Mouse (Mus musculus) monocyte, adult 2 months (primary cell): Measurements from ENCODE around the gene Sass6.
"Not testable (repeated sequence)": the region's sequence is repeated elsewhere in the genome, so short reads cannot be mapped to it uniquely, and the experiment has no call there.

Experiments
- DNase-seq, 2 experiments: peaks; one replicate each; pipeline ENCODE4 v3.0.0; 2022; ENCODE audit warnings: low spot score in 2 of 2, low read depth in 1 of 2

Gene Sass6

DNA sequence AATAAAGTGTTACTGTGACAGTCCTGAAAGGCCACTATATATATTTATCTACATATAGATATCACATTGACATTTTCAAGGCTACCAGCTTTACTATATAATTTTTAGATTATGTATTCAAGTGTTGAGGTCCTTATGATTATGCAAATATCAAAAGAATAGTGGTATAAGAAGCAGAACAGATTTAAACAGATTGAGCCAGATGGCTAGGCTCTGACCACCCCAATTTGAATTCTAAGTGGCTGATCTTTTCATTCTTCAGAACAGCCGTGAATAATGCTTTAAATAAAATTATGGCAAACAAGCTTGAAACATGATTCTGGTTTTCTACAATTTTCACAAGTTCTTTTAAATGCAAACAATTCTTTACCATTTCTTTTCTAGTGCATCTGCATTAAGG lies 36.7 kb downstream of the Sass6 start:
- no peak for DNase-seq

DNA sequence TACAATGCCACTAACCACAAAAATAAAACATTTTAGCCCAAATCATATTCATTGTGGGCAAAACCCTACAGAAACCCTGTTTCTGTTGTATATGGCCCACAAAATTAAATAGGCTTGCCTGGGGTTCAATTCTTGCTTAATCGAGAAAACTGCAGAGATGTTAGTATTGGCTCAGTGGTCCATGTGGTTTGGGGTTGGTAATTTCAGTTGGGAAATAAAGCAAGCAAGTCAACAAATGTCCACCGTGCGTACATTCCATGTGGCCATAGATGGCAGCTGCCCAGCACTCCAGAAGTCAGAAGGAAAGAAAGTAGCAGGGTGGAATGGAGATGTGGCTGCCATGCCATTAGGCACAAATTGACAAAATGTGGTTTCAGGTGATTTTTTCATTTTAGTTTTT lies 38.2 kb downstream of the Sass6 start:
- DNase-seq = no peak

DNA sequence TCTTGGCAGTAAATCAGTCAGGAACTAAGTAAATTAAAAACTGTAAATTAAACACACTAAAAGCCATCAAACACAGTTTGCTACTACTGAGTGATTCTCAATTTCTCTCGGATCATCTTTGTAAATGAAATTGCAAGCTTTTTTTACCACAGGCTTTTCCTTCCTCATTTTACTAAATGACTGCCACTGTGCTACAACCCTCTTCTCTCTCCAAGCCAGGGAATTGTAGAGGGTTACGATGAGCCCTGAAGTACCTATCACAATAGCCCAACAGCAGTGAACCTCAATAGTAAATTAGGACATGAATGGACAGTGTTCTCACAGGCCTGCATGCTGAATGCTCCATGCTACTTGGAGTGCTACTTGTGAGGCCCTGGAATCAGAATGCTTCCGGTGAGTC lies 39.3 kb downstream of the Sass6 start:
- no peak for DNase-seq

GRCm38 (mm10) chr3:116634853-116635252 lies 40.1 kb downstream of the Sass6 start:
- no peak for DNase-seq

- no peak for DNase-seq
These were observed 41.0 kb downstream of the Sass6 start for GRCm38 (mm10) chr3:116635799-116636198.

- no peak for DNase-seq
These were observed 43.1 kb downstream of the Sass6 start for GRCm38 (mm10) chr3:116637693-116638476.

GRCm38 (mm10) chr3:116638572-116638971 lies 43.8 kb downstream of the Sass6 start:
- no peak for DNase-seq

DNA sequence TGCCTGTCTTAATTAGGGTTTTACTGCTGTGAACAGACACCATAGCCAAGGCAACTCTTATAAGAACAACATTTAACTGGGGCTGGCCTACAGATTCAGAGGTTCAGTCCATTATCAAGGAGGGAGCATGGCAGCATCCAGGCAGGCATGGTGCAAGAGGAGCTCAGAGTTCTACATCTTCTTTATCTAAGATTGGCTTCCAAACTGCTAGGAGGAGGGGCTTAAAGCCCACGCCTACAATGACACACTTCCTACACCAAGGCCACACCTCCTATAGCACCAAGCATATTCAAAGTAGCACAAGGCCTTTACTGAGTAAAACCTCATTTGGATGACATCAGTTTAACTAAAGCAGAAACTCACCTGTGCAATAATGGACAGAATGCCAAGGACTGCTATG lies 45.2 kb downstream of the Sass6 start:
- DNase-seq = no peak

DNA sequence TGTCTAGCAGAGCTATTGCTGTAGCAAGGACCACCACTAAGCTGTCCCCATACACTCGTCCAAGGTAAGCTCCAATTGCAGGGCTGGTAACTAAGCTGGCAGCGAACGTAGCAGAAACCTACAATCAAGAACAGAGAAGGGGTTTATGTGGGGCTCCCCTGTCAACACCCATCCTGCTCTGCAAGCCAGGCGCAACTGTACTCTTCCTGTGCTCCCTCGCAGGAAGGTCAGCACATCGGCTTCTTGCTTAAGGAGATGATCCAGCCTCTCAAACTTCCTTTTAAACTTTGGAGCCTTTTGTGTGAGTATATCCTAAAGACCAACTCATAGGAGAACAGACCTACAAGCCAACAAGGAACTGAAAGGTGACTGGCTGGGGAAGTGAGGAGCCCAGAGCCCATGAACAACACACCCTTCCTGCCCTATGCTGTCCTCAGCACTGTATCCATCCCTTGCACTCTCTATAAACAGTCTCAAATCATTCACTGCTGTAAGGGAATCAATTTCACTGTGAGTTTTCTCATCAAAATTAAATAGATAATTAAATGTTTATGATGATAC lies 47.1 kb downstream of the Sass6 start:
- no peak for DNase-seq

- no peak for DNase-seq
These were observed 47.6 kb downstream of the Sass6 start for GRCm38 (mm10) chr3:116642373-116642772.

GRCm38 (mm10) chr3:116646387-116646786 lies 51.6 kb downstream of the Sass6 start:
- DNase-seq = no peak

DNA sequence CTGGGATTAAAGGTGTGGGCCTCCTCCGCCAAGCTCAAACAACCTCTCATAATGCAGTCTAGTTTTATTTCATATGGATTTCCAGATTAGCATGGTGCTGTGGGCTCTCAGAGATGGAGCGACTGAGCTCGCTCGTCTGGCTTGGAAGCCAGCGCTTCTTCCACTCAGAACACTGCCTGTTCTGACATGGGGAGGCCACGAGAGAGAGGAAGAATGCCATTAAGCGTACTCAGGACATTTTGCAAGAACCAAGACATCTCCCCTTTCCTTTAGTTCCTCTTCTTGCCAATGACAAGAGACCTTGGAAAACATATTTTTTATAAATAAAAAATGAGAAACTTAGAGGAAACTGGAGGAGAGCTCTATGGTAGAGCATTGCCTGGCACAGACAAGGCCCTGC lies 54.0 kb downstream of the Sass6 start:
- DNase-seq = no peak

- no peak for DNase-seq
These were observed 55.9 kb downstream of the Sass6 start for GRCm38 (mm10) chr3:116650698-116651097.

GRCm38 (mm10) chr3:116652033-116652446 lies 57.3 kb downstream of the Sass6 start:
- no peak for DNase-seq

DNA sequence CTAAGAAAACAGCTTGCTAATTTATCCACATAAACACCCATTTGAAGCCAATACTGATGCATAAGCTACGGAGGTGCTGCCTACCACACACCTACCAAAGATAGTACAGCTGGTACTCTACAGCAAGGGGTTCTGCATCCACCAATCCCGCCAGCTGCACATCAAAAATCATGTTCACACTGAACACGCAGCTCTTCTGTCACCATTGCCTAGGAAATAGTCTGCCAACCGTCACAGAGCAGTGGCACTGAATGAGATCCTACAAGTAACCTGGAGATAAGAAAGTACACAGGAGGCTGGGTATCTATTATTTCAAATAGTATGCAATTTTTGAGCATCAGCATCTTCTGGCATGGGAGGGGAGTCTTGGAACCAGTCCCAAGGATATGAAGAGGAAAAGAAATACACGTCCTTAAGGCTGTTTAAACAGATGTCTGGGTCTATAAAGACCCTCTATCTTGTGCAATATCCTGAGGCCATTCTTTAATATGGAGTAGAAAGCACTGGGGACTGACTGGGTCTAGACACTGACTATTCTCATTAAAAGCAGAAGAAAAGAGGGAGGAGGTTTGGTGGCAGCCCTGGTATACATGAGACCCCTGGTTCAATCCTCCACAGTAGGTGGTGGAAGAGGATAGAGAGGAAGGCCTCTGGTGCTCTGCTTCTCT lies 58.6 kb downstream of the Sass6 start:
- DNase-seq = no peak

DNA sequence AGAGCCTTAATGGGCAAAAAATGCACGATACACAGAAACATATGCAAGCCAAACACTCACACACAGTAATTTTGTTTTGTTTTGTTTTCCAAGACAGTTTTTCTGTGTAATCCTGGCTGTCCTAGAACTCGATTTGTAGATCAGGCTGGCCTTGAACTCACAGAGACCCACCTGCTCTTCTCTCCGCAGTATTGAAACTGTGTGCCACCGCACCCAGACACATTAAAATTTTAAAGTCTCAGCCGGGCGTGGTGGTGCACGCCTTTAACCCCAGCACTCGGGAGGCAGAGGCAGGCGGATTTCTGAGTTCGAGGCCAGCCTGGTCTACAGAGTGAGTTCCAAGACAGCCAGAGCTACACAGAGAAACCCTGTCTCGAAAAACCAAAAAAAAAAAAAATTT lies 59.3 kb downstream of the Sass6 start:
- not testable (repeated sequence) for DNase-seq

DNA sequence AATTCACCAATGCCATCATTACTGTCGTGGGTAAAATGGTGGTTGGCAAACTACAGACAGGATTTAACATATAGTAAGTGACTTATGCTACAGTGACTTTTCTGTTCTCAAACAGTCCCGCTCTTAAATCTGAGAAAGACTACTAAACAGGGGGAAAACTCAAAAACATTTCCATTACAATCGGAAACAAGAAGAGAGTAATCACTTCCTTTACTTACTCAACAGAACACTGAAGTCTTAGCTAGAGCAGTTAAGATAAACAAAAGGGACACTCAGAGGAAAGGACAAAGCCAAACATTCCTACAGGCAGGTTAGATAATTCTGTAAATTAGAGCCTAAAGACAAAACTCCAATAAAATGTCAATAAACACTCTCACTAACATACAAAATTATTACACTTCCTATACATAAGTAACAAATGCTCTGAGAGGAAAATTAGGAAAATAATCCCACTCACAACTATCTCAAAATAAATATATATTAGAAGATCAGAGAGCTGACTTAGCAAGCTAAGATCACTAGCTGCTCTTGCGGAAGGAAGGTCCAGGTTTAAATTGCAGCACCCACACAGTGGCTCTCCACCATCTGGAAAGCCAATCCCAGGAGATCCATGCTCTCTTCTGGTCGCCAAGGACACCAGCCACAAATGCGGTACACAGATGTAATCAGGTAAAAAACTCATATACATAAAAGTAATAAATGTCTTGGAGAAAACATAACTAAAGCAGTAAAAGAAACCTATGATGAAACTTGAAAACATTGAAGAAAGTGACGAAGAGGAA lies 61.6 kb downstream of the Sass6 start:
- DNase-seq = no peak

DNA sequence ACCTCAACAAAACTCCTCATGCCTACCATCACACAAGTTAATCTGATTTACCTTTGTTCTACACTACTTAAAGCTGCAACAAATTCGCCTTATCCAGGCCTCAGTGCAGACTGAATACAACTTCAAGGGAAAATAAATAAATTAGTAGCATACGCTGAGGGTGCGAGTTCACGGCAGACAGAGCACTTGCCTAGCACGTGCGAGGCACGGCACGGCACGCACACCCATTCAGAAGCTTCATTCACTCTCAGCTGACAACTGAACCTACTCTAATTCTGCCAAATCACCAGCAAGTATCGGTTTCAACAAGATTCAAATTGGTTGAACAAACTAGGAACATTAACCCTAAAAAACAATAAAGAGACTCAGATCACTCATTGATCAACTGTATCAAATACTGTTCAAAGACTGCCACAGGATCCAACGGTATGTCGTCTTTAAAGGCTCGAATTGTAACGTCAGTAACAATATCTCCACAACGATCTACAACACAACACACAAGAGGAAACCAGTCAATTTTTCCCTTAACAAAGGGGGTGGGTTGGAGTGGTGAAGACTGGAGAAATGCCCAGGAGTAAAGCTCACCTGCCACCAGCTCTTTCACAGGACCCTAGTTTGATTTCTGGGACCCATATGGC lies 64.3 kb downstream of the Sass6 start:
- DNase-seq = no peak

- DNase-seq = no peak
These were observed 65.2 kb downstream of the Sass6 start for GRCm38 (mm10) chr3:116659856-116660430.

DNA sequence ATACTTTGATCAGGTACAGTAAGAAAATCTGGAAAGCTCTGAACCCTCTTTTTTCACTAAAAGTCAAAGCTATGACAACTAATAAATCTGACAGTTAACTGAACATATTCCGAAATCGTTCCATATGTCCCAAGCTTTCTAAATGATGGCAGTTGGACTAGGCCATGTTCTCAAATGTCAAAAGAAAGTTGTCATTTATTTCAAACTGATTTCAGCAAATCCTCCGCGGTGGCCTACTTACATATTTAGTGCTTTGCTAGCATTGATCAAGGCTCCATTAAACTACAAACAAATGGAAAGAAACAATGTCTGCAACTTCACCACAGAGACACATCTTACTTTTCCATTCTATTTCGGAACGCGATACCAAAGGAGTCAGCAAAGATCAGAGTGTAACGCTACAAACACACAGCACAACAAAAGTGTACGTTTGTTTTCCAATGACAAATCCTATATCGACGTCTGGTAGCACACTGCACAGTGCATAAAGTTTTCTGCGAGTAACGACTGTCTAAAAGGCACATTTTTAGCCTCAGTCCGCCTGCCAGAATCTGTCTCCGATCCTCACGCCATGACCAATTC lies 66.6 kb downstream of the Sass6 start:
- DNase-seq = no peak
